Mouse (Mus musculus): ENCODE results near the gene Chst15.
A peak's percentile ranks its signal among the peaks of the same experiment; 100 is the strongest.

The Chst15 gene

DNA sequence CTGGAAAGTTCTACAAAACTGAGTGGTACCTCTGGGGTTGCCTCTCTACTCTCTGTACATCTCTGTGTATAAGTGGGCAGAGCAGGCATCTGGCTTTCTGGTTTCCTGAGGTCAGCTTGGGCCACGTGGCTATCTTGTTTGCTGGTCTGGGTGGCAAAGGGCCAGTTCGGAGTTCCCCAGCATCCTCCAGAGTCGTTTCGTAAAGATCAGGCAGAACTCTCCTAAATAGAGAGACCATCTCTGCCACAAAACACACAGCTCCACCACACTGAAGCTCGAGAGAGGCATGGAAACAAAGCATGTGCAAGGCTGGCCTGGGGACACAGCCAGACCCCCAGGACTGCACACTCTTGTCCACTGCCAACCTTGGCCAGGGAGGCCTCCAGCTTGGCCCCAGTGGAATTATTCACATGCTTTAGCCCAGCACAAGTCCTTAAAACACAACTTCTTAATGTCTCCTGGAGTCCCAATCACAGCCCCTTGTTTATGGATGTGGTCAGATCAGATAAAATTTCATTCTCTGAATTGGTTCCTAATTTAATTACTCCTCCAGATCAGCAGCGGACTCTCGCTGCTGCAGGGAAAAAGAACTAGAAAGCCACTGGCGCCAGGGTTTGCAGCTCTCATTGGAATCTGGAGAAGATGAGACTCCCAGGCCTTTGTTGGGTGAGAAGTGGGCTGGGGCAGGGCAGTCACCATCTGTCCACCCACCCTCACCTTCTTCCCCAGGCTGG lies 14.4 kb downstream of the Chst15 start:
- peak; percentile 40 for DNase-seq (ENCODE audit: low read depth, low spot score)

DNA sequence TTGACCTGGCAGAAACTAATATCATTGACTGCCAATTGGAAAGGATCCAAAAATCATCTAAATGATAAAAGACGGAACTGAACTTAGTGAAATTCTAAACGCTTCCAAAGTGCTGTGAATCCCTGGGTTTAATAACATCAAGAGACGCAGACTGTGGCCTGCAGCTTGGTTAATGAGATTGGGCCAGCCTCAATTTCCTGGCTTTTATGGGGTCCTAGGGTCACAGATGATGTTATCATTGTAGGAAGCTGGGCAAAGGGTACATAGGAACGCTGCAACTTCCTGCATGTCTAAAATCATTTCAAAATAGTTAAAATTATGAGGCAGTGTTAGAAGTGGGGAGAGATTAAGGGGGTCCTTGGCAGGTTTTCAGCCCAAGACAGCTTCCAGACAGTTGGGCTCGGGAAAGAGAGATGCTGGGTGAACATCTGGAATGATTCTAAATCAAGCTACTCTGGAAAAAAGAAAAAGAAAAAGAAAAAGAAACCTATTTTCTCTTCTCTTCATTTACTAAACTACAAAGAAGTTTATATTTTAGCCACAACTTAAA lies 17.3 kb downstream of the Chst15 start:
- no peak for DNase-seq (ENCODE audit: low read depth, low spot score)

DNA sequence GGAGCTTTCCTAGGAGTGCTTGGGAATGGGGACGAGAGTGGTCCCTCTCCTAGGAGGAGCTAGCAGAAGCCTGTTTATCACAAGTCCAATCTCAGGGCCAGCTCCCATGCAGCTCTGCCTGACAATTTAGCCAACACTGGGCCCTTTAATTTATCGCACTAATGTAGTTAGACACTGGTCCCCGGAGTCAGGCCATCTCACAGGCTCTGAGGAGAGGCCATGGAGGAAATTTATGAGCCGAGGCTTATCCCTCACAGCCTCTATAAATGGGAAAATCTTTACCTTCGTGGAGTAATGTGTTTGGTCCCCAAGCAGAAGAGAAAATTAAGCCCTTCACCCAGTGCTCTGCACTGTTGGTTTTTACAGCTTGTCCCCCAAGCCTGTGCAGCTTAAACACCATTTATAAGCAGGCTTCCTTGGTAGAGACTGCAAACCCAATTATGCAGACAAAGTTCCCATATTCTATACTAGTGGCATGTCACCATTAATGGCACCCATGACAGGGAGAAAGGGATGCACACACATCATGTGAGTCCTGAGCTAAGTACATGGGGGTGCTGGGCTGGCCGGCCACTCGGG lies 18.5 kb downstream of the Chst15 start:
- no peak for DNase-seq (ENCODE audit: low read depth, low spot score)

DNA sequence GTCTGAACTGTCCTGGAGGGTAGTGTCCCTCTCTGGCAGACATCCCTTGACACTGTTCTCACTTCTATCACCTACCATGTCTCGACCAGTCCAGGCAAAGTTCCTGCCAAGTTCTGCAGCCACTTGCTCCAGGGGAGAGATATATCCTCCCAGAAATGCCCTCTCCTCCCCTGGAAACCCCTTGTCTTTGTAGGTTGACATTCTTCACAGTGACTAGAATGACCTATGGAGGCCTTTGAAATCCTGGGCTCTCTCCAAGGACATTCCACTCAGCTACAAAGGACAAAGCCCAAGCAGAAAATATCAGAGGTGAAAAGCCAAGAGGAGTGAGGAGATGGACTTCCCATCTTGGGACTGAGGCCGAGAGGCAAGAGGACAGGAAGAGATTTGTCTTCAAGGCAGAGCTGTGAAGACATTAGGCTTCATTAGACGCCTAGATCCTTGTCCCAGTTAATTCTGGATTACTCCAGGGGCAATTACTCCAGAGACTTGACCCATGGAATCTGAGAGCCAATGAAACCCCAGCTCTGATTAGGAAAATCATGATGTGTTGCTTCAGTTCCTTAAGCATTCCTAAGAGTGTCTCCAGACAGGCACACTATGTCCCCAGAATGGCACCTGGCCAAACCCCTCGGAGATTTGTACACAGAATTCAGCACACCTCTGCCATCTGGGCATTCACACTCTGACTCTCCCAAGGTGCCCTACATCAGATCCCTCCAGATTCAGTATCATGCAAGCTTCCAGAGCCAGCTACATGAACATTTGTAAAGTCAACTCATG lies 20.2 kb downstream of the Chst15 start:
- peak; percentile 45 for DNase-seq (ENCODE audit: low read depth, low spot score)

DNA sequence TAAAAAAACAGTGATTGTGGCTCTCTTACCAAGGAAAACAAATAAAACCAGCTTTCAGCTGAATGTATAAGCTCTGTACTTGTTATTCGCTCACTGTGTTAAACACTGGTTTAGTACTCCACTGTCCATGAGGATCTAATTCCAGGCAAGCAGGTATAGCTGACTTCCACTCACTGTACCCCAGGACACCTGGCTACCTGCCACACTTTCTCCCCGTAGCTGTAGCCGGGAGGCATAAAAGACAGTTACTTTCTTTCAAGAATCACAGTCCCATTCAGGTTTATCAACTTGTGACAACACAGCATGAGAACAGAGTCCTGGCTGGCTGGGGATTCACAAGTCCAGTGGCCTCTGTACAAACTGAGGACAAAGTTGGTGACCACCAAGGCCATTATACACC lies 20.9 kb downstream of the Chst15 start:
- DNase-seq (ENCODE audit: low read depth, low spot score) = peak; percentile 59

DNA sequence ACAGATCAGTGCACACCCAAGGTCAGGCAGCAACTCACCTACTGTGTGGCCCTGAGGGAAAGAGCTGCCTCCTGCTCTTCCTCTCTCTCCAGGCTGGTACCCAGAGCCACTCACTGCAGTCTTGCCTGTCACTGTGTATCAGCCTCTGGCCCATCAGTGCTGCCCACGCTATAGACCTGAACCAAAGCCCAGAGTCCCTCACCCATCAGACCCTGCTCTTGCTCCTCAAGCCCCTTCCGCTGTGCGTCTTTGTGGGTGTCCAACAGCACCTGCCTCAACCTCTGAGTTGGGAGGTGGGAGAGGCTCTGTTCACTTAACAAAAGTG lies 29.7 kb downstream of the Chst15 start:
- no peak for DNase-seq (ENCODE audit: low read depth, low spot score)

DNA sequence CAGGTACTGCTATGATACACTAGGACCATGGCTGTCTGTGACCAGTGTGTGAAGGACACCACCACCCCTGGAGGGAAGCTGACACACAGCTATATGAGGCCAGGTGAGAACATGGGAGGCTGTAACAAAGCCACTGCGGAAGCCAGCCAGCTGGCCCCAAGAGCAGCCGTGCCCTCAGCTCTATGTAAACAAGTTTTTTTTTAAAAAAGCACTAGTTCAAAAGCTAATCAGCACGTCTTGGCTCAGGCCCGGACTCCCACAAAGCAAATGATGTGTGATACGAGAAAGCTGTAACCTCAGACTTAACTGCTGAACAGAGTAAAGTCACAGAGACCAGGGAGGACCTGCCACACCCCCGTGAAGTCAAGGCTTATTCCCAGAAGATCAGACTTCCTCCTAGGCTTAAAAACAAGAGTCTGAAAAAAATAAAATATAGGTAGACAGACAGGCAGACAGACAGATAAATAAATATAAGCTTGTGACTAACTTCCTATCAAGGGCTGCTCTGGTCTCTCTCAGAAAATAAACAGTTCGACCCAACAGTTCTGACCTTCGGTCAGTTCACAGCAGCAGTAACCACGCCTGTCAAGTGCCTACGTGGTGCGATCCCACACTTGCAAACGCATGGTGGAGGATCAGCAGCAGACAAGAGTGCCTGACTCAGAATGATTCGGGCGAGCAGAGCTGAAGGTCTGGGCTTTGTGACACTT lies 30.2 kb downstream of the Chst15 start:
- peak; percentile 60 for DNase-seq (ENCODE audit: low read depth, low spot score)

DNA sequence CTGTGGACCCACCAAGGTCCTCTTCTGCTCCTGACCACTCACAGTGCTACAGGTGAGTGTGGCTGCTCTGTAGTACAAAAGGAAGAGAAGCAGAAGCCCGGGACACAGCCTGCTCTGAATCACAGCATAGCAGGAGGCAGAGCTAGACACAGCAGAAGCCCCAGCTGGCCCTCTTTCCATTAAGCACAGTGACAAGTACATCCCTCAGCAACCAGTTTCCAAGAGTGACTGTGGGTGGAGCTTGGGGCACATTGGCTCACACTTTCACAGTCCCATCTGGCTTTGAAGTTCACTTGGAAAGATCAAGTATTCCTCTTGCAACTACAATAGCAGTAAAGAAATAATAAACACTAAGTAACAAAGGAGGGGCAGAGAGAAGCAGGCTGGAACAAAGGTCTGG lies 32.2 kb downstream of the Chst15 start:
- DNase-seq (ENCODE audit: low read depth, low spot score) = peak; percentile 91

DNA sequence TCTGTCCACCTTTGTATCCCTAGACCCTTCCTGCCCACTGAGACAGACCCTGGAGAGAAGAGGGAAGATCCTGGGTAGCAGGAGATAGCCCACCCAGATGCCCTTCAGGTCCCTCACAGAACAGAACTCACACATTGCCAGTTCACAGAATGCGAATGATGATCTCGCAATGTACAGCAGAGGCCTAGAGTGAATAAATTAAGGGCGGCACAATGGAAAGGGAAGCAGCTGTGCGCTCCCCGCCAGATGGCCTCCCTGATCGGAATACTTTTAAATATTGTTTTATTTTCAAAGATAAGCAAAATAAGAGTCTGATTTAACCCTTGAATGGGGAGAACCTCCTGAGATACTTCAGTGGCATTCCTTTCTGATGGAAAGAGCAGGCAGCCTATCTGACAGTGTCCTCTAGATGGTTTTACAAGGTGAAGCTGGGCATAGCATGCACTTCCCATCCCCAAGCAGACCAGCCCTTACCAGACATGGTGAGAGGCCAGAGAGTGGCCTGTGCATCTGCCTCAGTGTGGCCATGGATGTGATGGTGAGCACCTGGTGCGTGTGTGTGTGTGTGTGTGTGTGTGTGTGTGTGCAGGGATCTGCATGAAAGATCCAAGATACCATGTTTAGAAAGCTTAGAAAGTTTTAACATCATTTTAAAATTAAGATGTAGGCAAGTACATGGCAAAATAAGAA lies 32.8 kb downstream of the Chst15 start:
- DNase-seq (ENCODE audit: low read depth, low spot score) = peak; percentile 56

DNA sequence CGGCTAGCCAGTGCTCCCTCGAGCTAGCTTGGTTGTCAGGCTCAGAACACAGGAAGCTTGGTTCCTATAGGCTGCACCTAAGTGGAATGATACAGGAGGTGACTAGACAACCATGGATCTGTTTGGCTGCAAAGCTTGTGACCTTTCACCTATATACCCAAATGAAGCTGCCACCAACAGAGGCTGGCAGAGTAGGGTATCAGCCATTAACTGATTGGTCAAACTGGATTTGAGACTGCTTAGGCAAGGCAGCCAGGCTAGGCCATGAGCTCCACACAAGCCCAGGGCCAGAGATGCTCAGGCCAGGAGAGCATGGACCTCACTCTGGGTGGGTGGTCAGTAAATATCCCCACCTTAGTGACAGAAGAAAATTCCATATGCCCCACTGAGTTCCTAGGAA lies 34.5 kb downstream of the Chst15 start:
- no peak for DNase-seq (ENCODE audit: low read depth, low spot score)

DNA sequence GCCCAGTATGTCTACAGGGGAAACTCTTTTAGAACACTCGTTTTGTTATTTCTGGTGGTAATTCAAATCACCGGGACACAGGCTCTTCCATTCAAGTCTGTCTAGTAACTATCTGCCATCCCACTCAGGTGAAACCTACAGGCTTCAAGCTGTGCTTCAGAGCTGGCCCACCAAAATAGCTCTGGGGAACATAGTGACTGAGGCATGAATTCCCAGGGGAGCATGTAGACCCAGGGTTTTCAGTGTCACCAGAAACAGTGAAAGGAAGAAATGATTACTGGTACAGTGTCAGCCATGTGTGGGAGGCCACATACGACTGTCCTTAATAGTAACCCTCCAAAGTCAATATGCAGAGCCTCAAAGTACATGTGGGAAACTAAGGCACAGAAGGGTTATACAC lies 34.9 kb downstream of the Chst15 start:
- peak; percentile 37 for DNase-seq (ENCODE audit: low read depth, low spot score)

DNA sequence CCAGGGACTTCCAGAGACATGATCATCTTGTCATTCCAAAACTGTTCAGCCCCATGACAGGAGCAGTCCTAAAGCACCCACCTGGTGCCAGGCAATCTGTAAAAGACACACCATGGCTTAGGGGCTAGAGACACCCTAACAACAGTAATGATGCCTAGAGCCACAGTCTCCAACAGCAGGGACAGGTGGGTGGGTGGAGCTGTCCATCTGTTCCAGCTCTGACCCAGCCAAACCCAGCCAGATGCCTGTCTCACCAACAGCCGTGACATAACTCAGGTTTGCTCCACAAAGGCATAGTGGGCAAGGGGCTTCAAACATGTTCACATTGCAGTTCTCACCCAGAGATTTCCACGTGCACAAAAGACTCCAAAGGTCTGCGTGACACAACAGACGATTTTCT lies 35.3 kb downstream of the Chst15 start:
- DNase-seq (ENCODE audit: low read depth, low spot score) = peak; percentile 86

DNA sequence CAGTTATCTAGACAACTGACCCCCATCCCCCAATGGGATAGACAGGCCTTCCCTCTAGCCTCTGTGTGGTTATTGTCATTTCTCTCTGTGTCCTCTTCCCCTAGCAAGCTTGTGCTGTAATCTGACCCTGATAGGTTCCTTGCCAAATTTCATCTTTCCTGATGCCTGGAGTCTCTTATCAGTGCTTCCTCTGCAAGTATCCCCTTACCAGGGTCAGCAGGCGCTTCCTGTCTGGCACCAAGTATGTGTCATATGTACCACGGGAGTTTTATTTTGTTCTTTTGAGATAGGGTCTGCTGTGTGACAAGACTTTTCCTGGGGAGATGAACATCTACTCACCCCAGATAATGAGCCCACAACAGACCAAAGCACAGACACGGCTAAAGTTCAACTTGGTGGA lies 38.4 kb downstream of the Chst15 start:
- DNase-seq (ENCODE audit: low read depth, low spot score) = no peak

DNA sequence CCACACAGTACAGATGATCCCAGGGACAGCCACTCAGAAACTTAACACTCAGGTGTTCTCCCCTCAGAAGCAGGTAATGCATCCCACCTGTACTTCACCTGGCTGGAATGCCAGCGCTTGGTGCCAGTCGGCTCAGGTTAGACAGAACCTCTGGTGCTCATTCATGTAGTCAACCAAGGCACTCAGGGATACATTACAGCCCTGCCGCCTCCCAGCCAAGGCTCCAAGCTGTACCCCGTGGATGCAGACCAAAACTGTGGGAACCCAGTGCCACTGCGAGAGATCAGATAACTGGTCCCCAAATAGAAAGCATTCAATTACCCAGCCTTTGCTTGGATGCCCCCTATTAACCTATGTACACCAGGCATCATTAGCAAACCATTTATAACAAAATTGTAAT lies 40.7 kb downstream of the Chst15 start:
- DNase-seq (ENCODE audit: low read depth, low spot score) = no peak

DNA sequence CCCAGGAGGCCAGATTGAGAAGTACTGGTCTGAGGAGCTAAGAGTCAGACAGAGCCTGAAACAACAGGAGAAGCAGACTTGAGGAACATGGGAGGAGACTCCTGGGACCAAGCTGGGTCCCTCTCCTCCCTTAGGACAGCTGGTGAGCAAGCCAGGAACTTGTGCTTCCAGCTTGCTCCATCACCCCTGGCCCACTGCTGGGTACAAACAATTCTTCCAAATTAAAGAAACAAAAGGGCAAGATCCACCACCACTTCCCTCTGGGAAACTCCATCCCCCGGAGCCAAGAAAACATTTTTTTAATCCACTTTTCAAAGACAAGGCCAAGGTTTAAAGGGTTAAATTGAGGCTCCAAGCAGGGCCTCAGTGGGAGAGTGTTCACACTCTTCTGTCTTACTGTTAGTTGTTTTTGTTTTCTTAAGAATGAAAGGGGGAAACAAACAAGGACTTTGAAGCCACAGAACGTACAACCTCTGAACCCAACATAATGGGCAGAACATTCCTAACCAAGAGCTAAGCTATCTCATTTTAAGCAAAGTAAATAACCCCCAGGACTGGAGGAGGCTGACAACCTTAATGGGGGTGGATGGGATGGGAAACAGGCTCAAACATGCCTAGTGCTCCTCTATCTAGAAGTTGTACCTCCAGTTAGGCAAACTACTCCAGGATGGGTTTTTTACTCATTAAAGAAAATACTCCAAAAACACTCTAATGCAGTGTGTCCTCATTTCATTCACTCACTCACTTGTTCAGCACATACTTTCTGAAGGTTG lies 43.1 kb downstream of the Chst15 start:
- DNase-seq (ENCODE audit: low read depth, low spot score) = no peak

DNA sequence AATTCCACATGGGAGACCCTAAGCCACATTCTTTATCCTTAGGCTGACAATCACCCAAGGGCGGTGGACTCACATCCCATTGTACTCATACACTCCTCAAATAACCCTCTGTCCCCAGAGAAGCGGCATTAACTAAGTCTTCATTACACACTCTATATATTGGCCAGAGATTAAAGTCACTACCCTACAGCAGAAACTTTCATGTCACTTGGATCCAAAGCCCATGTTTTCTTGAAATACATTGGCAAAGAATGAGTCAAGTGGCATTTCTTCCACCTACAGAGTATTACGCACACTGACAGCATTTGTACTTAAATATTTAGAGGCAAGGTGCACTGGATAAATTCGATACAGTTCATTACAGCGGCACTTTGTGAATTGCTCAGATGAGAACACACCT lies 44.0 kb downstream of the Chst15 start:
- DNase-seq (ENCODE audit: low read depth, low spot score) = no peak

DNA sequence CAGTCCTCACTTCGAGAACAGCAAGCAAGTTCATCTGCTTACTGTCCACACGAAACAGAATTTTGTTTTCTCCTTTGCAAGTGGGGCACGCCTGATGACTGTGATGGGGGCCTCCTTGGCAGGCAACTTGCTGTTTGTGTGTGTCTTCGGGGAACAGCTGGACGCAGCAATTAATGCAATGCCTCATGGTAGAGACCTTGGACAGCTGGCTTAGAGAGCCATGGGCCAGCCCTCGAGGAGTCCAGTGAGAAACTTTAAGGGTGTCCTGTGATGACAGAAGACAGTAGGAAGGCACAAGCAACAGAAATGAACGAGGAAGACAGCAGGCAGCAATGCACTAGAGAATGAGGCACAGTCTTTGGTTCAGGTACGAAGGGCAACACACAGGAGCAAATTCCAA lies 46.7 kb downstream of the Chst15 start:
- DNase-seq (ENCODE audit: low read depth, low spot score) = no peak

DNA sequence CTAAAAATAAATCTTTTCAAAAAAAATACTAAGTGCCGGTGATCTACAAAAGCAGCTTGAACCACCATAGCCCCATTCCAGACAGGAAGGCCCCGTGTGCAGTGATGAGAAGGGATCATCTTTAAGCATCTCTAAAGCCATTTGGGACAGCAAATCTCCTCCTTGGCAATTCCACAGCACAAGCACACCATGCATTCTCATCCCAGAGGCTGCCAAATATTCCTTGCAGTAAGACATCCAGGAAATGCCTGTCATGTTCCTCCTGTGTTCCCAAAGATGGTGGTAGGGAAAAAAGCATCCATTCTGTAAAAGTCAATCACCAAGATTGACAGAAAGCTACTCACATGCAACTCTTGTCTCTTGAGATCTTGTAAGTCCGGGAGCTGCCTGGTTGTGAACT lies 47.4 kb downstream of the Chst15 start:
- DNase-seq (ENCODE audit: low read depth, low spot score) = peak; percentile 67

DNA sequence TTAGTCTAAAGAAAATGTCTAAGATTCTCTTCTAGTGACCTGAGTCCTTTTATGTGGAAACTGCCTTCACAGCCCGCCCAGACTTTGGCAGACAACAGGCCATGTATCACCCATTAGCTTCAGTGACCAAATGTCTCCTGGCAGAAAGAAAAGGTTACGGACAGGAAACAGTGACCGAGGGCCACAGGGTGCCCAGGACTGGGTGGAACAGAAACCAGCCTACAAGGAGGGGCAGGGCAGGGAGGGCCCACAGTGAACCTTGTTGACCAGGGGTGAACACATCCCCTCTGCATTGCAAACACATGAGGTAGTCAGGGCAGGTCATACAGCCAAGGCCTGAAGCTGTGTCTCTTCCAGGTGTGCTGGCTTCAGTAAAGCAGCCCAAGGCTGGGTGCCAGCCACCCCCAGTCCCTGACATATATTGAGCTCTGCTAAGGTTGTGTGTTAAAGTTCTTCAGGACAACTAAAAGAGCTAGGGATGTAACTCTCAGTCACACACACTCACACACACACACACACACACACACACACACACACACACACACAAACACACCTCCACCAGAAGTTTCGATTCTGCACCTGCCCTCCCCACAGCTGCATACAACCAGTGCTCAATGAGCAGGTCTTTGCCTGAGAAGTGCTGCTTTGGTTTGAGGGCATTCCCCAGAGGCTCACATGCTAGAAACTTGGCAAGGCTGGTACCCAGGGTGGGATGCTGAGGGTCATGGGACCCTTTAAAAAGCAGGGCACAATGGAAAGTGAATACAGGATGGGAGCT lies 49.1 kb downstream of the Chst15 start:
- DNase-seq (ENCODE audit: low read depth, low spot score) = peak; percentile 87

DNA sequence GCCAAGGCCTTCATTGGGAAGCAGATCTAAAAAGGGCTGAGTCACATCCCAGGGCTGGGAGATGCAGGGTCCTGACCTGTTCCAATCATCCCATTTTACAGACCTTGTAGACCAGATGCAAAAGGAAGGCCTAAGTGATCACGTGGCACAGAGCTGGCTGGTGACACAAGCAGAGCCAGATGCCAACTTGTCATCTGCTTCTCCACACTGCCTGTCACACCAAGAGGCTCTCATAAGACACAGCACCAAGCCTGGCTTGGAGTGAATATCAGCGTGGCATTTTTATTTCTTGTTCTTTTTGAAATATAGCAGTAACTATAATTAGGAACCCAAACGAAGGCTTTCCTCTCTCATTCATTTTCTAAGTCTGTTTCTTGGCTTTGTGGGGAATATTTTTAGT lies 52.3 kb downstream of the Chst15 start:
- DNase-seq (ENCODE audit: low read depth, low spot score) = peak; percentile 79

All from brain, adult 2 months (tissue).